18 mouse cellular contexts compared by ENCODE assay signal in the genomic region with DNA sequence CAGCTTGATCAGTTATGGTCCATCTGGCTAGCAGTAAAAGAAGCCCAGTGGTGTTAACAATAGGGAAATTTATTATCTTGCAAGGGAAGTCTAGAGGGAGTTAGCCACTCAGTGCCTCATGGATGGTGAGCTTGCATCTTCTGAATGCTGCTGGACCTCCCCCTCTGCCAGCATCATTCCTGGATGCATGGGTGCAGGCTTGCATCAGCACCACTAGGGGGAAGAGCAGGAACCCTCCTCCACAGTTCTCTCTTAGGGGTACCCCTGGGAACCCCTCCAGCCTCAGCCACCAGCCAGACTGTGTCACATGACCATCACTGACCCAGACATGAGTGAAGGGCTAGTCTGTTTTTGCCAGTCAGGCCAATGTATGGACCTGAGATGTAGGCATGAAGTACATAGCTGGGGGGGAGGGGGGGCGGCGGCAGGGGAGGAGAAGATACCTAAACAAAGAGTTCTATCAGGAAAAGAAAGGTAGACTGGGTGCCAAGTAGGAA. TPM values are rescaled to one million over a fixed set of nuclear protein-coding genes. Genes with fewer than 3 reads are reported as not detected.
DNase-seq lines count a peak whose midpoint lies in the region; ATAC-seq and TF ChIP-seq lines count a peak whose summit lies in the region.
"Had no signal": no experiment of that assay in that cellular context is flagged by ENCODE, and none has a peak within 500 bp of the region (broad histone marks: within the 10 kb centered on the region; RNA-seq: fewer than 3 reads in every experiment).

No protein-coding gene starts in this region.

- no peak for ATAC-seq in G1E (ENCODE audit: extremely low read depth, insufficient number of reproducible peaks, low FRiP score, poor library complexity, severe bottlenecking)
- ATAC-seq in liver, embryonic 14.5 days (ENCODE audit: insufficient read depth) = peak; percentile 24; the same call in 1 of the 2 replicates
- ATAC-seq: forebrain, embryonic 13.5 days had no signal

- TF ChIP-seq CTCF in heart, adult 2 months (IDR thresholded peaks at IDR 0.05) = peak; percentile 17; the same call in 1 of the 2 replicates
- peak; percentile 56 for TF ChIP-seq CTCF in layer of hippocampus, adult 2 months (conservative IDR thresholded peaks at IDR 0.05)
- TF ChIP-seq CTCF in G1E (IDR thresholded peaks at IDR 0.05; ENCODE audit: low read depth, low read length) = 0 out of 2 replicates have a peak, but pooled peaks have one; percentile 8
- TF ChIP-seq CTCF in liver, embryonic 14.5 days (IDR thresholded peaks at IDR 0.05; ENCODE audit: low read depth) = peak; percentile 74

- H3K27me3 ChIP-seq in heart, adult 2 months (ENCODE audit: control insufficient read depth, insufficient read depth, low read length) = no peaks in the 10 kb centered on the region
- no peaks in the 10 kb centered on the region for H3K27me3 ChIP-seq in G1E (ENCODE audit: insufficient read depth, low read length)
- no peaks in the 10 kb centered on the region for H3K27me3 ChIP-seq in liver, embryonic 14.5 days (ENCODE audit: control insufficient read depth, insufficient read depth, low read length)
- H3K27me3 ChIP-seq: forebrain, embryonic 13.5 days had no signal

- no peaks in the 10 kb centered on the region for H3K79me2 ChIP-seq in heart, adult 2 months (replicated peaks; ENCODE audit: control insufficient read depth, insufficient read depth, low read length)

- H3K27ac ChIP-seq in heart, adult 2 months = no peak overlapping the region
- H3K27ac ChIP-seq in layer of hippocampus, adult 2 months = no peak overlapping the region
- H3K27ac ChIP-seq in liver, embryonic 14.5 days = no peak overlapping the region
- H3K27ac ChIP-seq: forebrain, embryonic 13.5 days had no signal

- H3K4me1 ChIP-seq in heart, adult 2 months (ENCODE audit: control insufficient read depth, insufficient read depth, low read length) = no peaks in the 10 kb centered on the region; the same call in 1 of the 2 replicates
- peaks cover 22% of the 10 kb centered on the region for H3K4me1 ChIP-seq in G1E (ENCODE audit: insufficient read depth, low read depth, low read length)
- peaks cover 3 to 19% of the 10 kb centered on the region in 2 experiments; a peak in 3 of 4 replicates for H3K4me1 ChIP-seq in liver, embryonic 14.5 days (replicated peaks; ENCODE audit: control insufficient read depth in 2 of 2, insufficient read depth in 2 of 2, low read length in 1 of 2)
- H3K4me1 ChIP-seq: forebrain, embryonic 13.5 days had no signal

- no peak overlapping the region for H3K9ac ChIP-seq in heart, adult 2 months (ENCODE audit: low read depth, low read length)
- H3K9ac ChIP-seq in liver, embryonic 14.5 days (replicated peaks) = no peak overlapping the region
- H3K9ac ChIP-seq: forebrain, embryonic 13.5 days had no signal

- intact Hi-C loops in heart, adult 2 months (cut with DNase I) = no loop called here
- intact Hi-C loops in gastrocnemius, postnatal 36 days (cut with DNase I) = no loop called here

- TF ChIP-seq POLR2A in heart, adult 2 months (IDR thresholded peaks at IDR 0.05; ENCODE audit: insufficient read depth, low read depth, low read length) = no peak

- 95% methylated on average over 2 of the region's 2 CpGs for WGBS in heart, adult 2 months
- WGBS in liver, embryonic 14.5 days (ENCODE audit: insufficient replicate concordance) = 93% methylated on average over 2 of the region's 2 CpGs

- no peak overlapping the region for H3K4me3 ChIP-seq in heart, adult 2 months
- no peak overlapping the region for H3K4me3 ChIP-seq in layer of hippocampus, adult 2 months
- no peak overlapping the region for H3K4me3 ChIP-seq in G1E (ENCODE audit: low read depth, low read length)
- no peak overlapping the region for H3K4me3 ChIP-seq in liver, embryonic 14.5 days (ENCODE audit: insufficient read depth in 1 of 2, low read depth in 2 of 2, low read length in 2 of 2)
- H3K4me3 ChIP-seq: forebrain, embryonic 13.5 days; midbrain, embryonic 10.5 days; myocyte had no signal

- H3K9me3 ChIP-seq in G1E (replicated peaks) = peaks cover 39% of the 10 kb centered on the region
- no peaks in the 10 kb centered on the region for H3K9me3 ChIP-seq in liver, embryonic 14.5 days (ENCODE audit: control insufficient read depth, low read length)
- H3K9me3 ChIP-seq: forebrain, embryonic 13.5 days; midbrain, embryonic 10.5 days had no signal

- no peaks in the 10 kb centered on the region for H3K36me3 ChIP-seq in heart, adult 2 months (ENCODE audit: control insufficient read depth, insufficient read depth, low read length)
- H3K36me3 ChIP-seq in G1E (replicated peaks) = no peaks in the 10 kb centered on the region
- no peaks in the 10 kb centered on the region for H3K36me3 ChIP-seq in liver, embryonic 14.5 days (replicated peaks; ENCODE audit: control insufficient read depth, insufficient read depth, low read depth)
- H3K36me3 ChIP-seq: midbrain, embryonic 10.5 days had no signal

- no peak for DNase-seq in heart, adult 2 months
- DNase-seq in heart, adult 18-20 months = no peak
- DNase-seq in layer of hippocampus, adult 2 months (ENCODE audit: low spot score in 2 of 2) = no peak
- no peak for DNase-seq in layer of hippocampus, adult 9-10 months (ENCODE audit: low spot score)
- DNase-seq in G1E (ENCODE audit: low spot score) = no peak
- no peak for DNase-seq in liver, embryonic 14.5 days (ENCODE audit: low read depth in 3 of 3, low spot score in 3 of 3)
- DNase-seq in ovary, postnatal 14 days (ENCODE audit: low spot score) = no peak
- DNase-seq in gastrocnemius, postnatal 36 days = no peak
- DNase-seq: adrenal gland, postnatal 36 days; cerebellum, adult 11-12 months; heart, postnatal 4 days; kidney, adult 8-10 months; layer of hippocampus, adult 9-11 months; lung, adult 2 months; thymus, postnatal 25 days had no signal

- no peak overlapping the region for H3K4me2 ChIP-seq in liver, embryonic 14.5 days (ENCODE audit: low read depth)
- H3K4me2 ChIP-seq: forebrain, embryonic 13.5 days had no signal

- TF ChIP-seq EP300 in heart, adult 2 months (IDR thresholded peaks at IDR 0.05; ENCODE audit: insufficient read depth, low read depth, low read length) = no peak
- no peak for TF ChIP-seq EP300 in liver, embryonic 14.5 days (IDR thresholded peaks at IDR 0.05; ENCODE audit: low read depth)

RNA-seq across cellular contexts. Expression of a gene that starts 31.6 kb away (rescaled TPM):
- 1 to 10 TPM; 4.9 to 5.2 TPM for total RNA-seq in heart, adult 2 months (2021)
- polyA plus RNA-seq in heart, adult 2 months (2012; rRNA removed) = 2.2 and 4.7 TPM in 2 replicates
- 1 to 10 TPM; 7.8 to 8.1 TPM for total RNA-seq in heart, adult 18-20 months (2021)
- 10 to 100 TPM; 25.9 to 27.4 TPM for total RNA-seq in layer of hippocampus, adult 2 months (2021)
- total RNA-seq in G1E (2014; fragmentation: Nextera tagmentation) = 55.9 and 62.8 TPM in 2 replicates
- total RNA-seq in G1E (2017) = 45.7 and 55.2 TPM in 2 replicates
- polyA plus RNA-seq in G1E (2012) = 1.3 and 1.4 TPM in 2 replicates
- polyA plus RNA-seq in liver, embryonic 14.5 days (2012; rRNA removed) = 0.74 and 2.9 TPM in 2 replicates
- polyA plus RNA-seq in liver, embryonic 14.5 days (2014; fragmentation: Nextera tagmentation; extraction: Ambion mirVana) = 5.7 and 8.5 TPM in 2 replicates
- 1 to 10 TPM; 1.0 to 4.0 TPM for total RNA-seq in gastrocnemius, postnatal 36 days (2021)
- polyA plus RNA-seq: myocyte had no signal

Comparison
In these comparisons a context has a peak if more than half of its experiments do, and no peak if none do; other contexts are left out.
1. CTCF ChIP-seq: peak in every context shown above with its lines; median percentile 74 in liver, embryonic 14.5 days; 56 in layer of hippocampus, adult 2 months; 17 in heart, adult 2 months; 8 in G1E.